Mouse (Mus musculus) forebrain, embryonic 12.5 days (tissue): ENCODE measurements around the gene Gfm1. TPM values are rescaled to one million over a fixed set of nuclear protein-coding genes. Genes with fewer than 3 reads are reported as not detected.
A peak's percentile ranks its signal among the peaks of the same experiment; 100 is the strongest.

Experiments
- ATAC-seq: fragments of 200-750 bp; cut with Nextera tagmentation; 2 replicates; pipeline ENCODE4 v1.8.0; 2017; ENCODE audit warnings: moderate TSS enrichment; ENCODE audit not compliant: low FRiP score
- H3K27ac ChIP-seq: fragments of 300-500 bp; sonication (generic); 2 replicates; pipeline ENCODE4 v1.5.1; 2016; ENCODE audit warnings: mild to moderate bottlenecking
- H3K27me3 ChIP-seq: fragments of 300-500 bp; sonication (generic); 2 replicates; pipeline ENCODE4 v1.6.1; 2016; ENCODE audit warnings: mild to moderate bottlenecking
- H3K36me3 ChIP-seq: fragments of 300-500 bp; sonication (generic); replicated peaks from 2 replicates; pipeline ENCODE4 v1.6.1; 2016; ENCODE audit warnings: mild to moderate bottlenecking
- H3K4me1 ChIP-seq: fragments of 300-500 bp; sonication (generic); 2 replicates; pipeline ENCODE4 v1.6.1; 2016
- H3K4me2 ChIP-seq: fragments of 300-500 bp; sonication (generic); 2 replicates; pipeline ENCODE4 v1.6.1; 2016; ENCODE audit warnings: mild to moderate bottlenecking, moderate library complexity
- H3K4me3 ChIP-seq: fragments of 300-500 bp; sonication (generic); replicated peaks from 2 replicates; pipeline ENCODE4 v1.5.1; 2016; ENCODE audit warnings: mild to moderate bottlenecking
- H3K9ac ChIP-seq: fragments of 300-500 bp; sonication (generic); 2 replicates; pipeline ENCODE4 v1.6.1; 2016; ENCODE audit warnings: mild to moderate bottlenecking
- H3K9me3 ChIP-seq: fragments of 300-500 bp; sonication (generic); 2 replicates; pipeline ENCODE4 v1.6.1; 2016
- whole genome bisulfite sequencing: fragments of 180-500 bp; shearing (Covaris S2); methylation state at CpG from one replicate; pipeline ENCODE4 v1.1.7; 2016; 5-methylcytosine and 5-hydroxymethylcytosine counted together
- polyA plus RNA-seq: library from polyadenylated mRNA; unstranded; fragments of >200 nt; fragmentation: Nextera tagmentation; extraction: Ambion mirVana; gene quantifications from 2 replicates; pipeline ENCODE4 v1.2.1, GENCODE M21; 2016

Gfm1 gene
- polyA plus RNA-seq, 1 experiment from 2014 or later = 39.7 TPM

- Histone ChIP-seq H3K9ac (no peak overlapping the region), H3K4me1 (peaks cover 11% of the 10 kb centered on the region), H3K4me2 (no peak overlapping the region), H3K9me3 (no peaks in the 10 kb centered on the region), H3K27ac (no peak overlapping the region), H3K36me3 (no peaks in the 10 kb centered on the region), H3K27me3 (no peaks in the 10 kb centered on the region), H3K4me3 (no peak overlapping the region)
- no peak for ATAC-seq
- 93% methylated on average over 4 of the region's 4 CpGs for WGBS
Observed at GRCm38 (mm10) chr3:67499406-67499791, 69.5 kb downstream of the Gfm1 start.

- Histone ChIP-seq H3K4me2 (no peak overlapping the region), H3K27me3 (no peaks in the 10 kb centered on the region), H3K4me1 (peaks cover 11% of the 10 kb centered on the region), H3K27ac (no peak overlapping the region), H3K4me3 (no peak overlapping the region), H3K36me3 (no peaks in the 10 kb centered on the region), H3K9me3 (no peaks in the 10 kb centered on the region), H3K9ac (no peak overlapping the region)
- no peak for ATAC-seq
- 4% methylated on average over 3 of the region's 3 CpGs for WGBS
Observed at GRCm38 (mm10) chr3:67503878-67504277, 74.0 kb downstream of the Gfm1 start.

- no peak overlapping the region for H3K9ac ChIP-seq
- no peak overlapping the region for H3K4me2 ChIP-seq
- 84% methylated on average over 2 of the region's 2 CpGs for WGBS
- H3K27me3 ChIP-seq = no peaks in the 10 kb centered on the region
- ATAC-seq = no peak
- H3K4me3 ChIP-seq = no peak overlapping the region
- no peak overlapping the region for H3K27ac ChIP-seq
- H3K36me3 ChIP-seq = no peaks in the 10 kb centered on the region
- H3K4me1 ChIP-seq = peaks cover 11% of the 10 kb centered on the region
- H3K9me3 ChIP-seq = no peaks in the 10 kb centered on the region
Observed at GRCm38 (mm10) chr3:67505286-67505685, 75.4 kb downstream of the Gfm1 start.

- no peak for ATAC-seq
- peaks cover 3% of the 10 kb centered on the region for H3K27me3 ChIP-seq
- H3K36me3 ChIP-seq = no peaks in the 10 kb centered on the region
- H3K4me2 ChIP-seq = no peak overlapping the region
- WGBS = 87% methylated on average over 10 of the region's 10 CpGs
- H3K27ac ChIP-seq = no peak overlapping the region
- peaks cover 9% of the 10 kb centered on the region for H3K4me1 ChIP-seq
- H3K9me3 ChIP-seq = no peaks in the 10 kb centered on the region
- no peak overlapping the region for H3K9ac ChIP-seq
- H3K4me3 ChIP-seq = no peak overlapping the region
Observed at GRCm38 (mm10) chr3:67508216-67508892, 78.5 kb downstream of the Gfm1 start.

GRCm38 (mm10) chr3:67512807-67513206 lies 82.9 kb downstream of the Gfm1 start:
- no peaks in the 10 kb centered on the region for H3K36me3 ChIP-seq
- H3K9me3 ChIP-seq = no peaks in the 10 kb centered on the region
- H3K4me3 ChIP-seq = no peak overlapping the region
- H3K4me1 ChIP-seq = peaks cover 10% of the 10 kb centered on the region
- H3K27me3 ChIP-seq = peaks cover 44% of the 10 kb centered on the region
- WGBS = 3% methylated on average over 5 of the region's 5 CpGs
- no peak overlapping the region for H3K4me2 ChIP-seq
- H3K9ac ChIP-seq = no peak overlapping the region
- peak; percentile 77; the same call in 1 of the 2 replicates for ATAC-seq
- no peak overlapping the region for H3K27ac ChIP-seq

- Histone ChIP-seq H3K4me3 (peak overlapping the region; percentile 61), H3K27ac (no peak overlapping the region), H3K9ac (peak overlapping the region; percentile 66), H3K4me2 (peak overlapping the region; percentile 100), H3K27me3 (peaks cover 51% of the 10 kb centered on the region), H3K4me1 (peaks cover 10% of the 10 kb centered on the region), H3K36me3 (no peaks in the 10 kb centered on the region), H3K9me3 (no peaks in the 10 kb centered on the region)
- 4% methylated on average over 40 of the region's 40 CpGs for WGBS
- peak; percentile 52; the same call in 1 of the 2 replicates for ATAC-seq
Observed at GRCm38 (mm10) chr3:67514801-67515273, 84.9 kb downstream of the Gfm1 start.

- H3K27ac ChIP-seq = no peak within 1 kb of the TSS
- ATAC-seq = peak; percentile 45
- H3K4me3 ChIP-seq = peak within 1 kb of the TSS; percentile 61
- peaks cover 51% of the 10 kb centered on the region for H3K27me3 ChIP-seq
- no peaks in the 10 kb centered on the region for H3K9me3 ChIP-seq
- H3K36me3 ChIP-seq = no peaks in the 10 kb centered on the region
- H3K4me2 ChIP-seq = peak within 1 kb of the TSS; percentile 100
- H3K4me1 ChIP-seq = peaks cover 10% of the 10 kb centered on the region
- peak within 1 kb of the TSS; percentile 66 for H3K9ac ChIP-seq
- 2% methylated on average over 33 of the region's 38 CpGs for WGBS
Observed at GRCm38 (mm10) chr3:67515274-67515801, 85.4 kb downstream of the Gfm1 start, which contains the start of gene Rarres1. Rarres1 (minus strand) TSS chr3:67515523.

- 88% methylated on average over 5 of the region's 5 CpGs for WGBS
- H3K27ac ChIP-seq = no peak overlapping the region
- no peak overlapping the region for H3K9ac ChIP-seq
- H3K9me3 ChIP-seq = no peaks in the 10 kb centered on the region
- 0 out of 2 replicates have a peak, but pooled peaks cover under 1% of the 10 kb centered on the region for H3K4me1 ChIP-seq
- H3K4me3 ChIP-seq = no peak overlapping the region
- H3K27me3 ChIP-seq = peaks cover 25% of the 10 kb centered on the region
- H3K36me3 ChIP-seq = no peaks in the 10 kb centered on the region
- no peak overlapping the region for H3K4me2 ChIP-seq
- ATAC-seq = no peak
Observed at GRCm38 (mm10) chr3:67520568-67521143, 90.8 kb downstream of the Gfm1 start.

- no peaks in the 10 kb centered on the region for H3K9me3 ChIP-seq
- ATAC-seq = no peak
- H3K4me1 ChIP-seq = no peaks in the 10 kb centered on the region
- H3K27me3 ChIP-seq = 0 out of 2 replicates have a peak, but pooled peaks cover 7% of the 10 kb centered on the region
- WGBS = 89% methylated on average over 8 of the region's 8 CpGs
- H3K9ac ChIP-seq = no peak overlapping the region
- no peak overlapping the region for H3K27ac ChIP-seq
- H3K4me2 ChIP-seq = no peak overlapping the region
- no peak overlapping the region for H3K4me3 ChIP-seq
- no peaks in the 10 kb centered on the region for H3K36me3 ChIP-seq
Observed at GRCm38 (mm10) chr3:67522709-67523108, 92.8 kb downstream of the Gfm1 start.

GRCm38 (mm10) chr3:67524768-67525167 lies 94.9 kb downstream of the Gfm1 start:
- no peaks in the 10 kb centered on the region for H3K9me3 ChIP-seq
- no peak overlapping the region for H3K4me3 ChIP-seq
- H3K27ac ChIP-seq = no peak overlapping the region
- no peaks in the 10 kb centered on the region for H3K36me3 ChIP-seq
- H3K4me1 ChIP-seq = no peaks in the 10 kb centered on the region
- 87% methylated on average over 6 of the region's 6 CpGs for WGBS
- no peak overlapping the region for H3K4me2 ChIP-seq
- no peaks in the 10 kb centered on the region for H3K27me3 ChIP-seq
- H3K9ac ChIP-seq = no peak overlapping the region
- ATAC-seq = no peak
